Mouse (Mus musculus) MEL (cell line): ENCODE results near the gene Fgd3.
A peak's percentile ranks its signal among the peaks of the same experiment; 100 is the strongest.

Experiments
- CTCF ChIP-seq, 3 experiments: IDR thresholded peaks in 2 of 3; conservative IDR thresholded peaks in 1 of 3; 2 replicates each; pipeline ENCODE4 v1.5.1; 2011 to 2012; ENCODE audit warnings: low read length in 3 of 3, low read depth in 2 of 3, mild to moderate bottlenecking in 2 of 3, improper control_type of control experiment in 1 of 3, inconsistent platforms in 1 of 3, mixed read lengths in 1 of 3, moderate library complexity in 1 of 3; ENCODE audit not compliant: control insufficient read depth in 1 of 3, insufficient read depth in 1 of 3, poor library complexity in 1 of 3, severe bottlenecking in 1 of 3
- EP300 ChIP-seq, 2 experiments: IDR thresholded peaks; 2 replicates each; pipeline ENCODE4 v1.6.1; 2011; ENCODE audit warnings: improper control_type of control experiment in 2 of 2, low read length in 2 of 2, low read depth in 1 of 2, mild to moderate bottlenecking in 1 of 2
- MAX ChIP-seq: IDR thresholded peaks from 2 replicates; pipeline ENCODE4 v1.6.1; 2011; ENCODE audit warnings: low read length, improper control_type of control experiment
- POLR2A ChIP-seq, 2 experiments: IDR thresholded peaks; 2 replicates each; pipeline ENCODE4 v1.6.1; 2011 to 2012; ENCODE audit warnings: low read length in 2 of 2, mild to moderate bottlenecking in 2 of 2, control low read depth in 1 of 2, improper control_type of control experiment in 1 of 2, low read depth in 1 of 2, moderate library complexity in 1 of 2; ENCODE audit not compliant: control insufficient read depth in 1 of 2, insufficient read depth in 1 of 2, poor library complexity in 1 of 2
- USF1 ChIP-seq: IDR thresholded peaks from 2 replicates; pipeline ENCODE4 v1.6.1; 2014; ENCODE audit warnings: low read depth, mild to moderate bottlenecking, inconsistent platforms, low read length, improper control_type of control experiment, moderate library complexity

- TF ChIP-seq POLR2A (IDR thresholded peaks at IDR 0.05; ENCODE audit: control insufficient read depth in 1 of 2, insufficient read depth in 1 of 2, low read depth in 1 of 2, low read length in 2 of 2, poor library complexity in 1 of 2) = no peak
- TF ChIP-seq USF1 = no peak
- no peak for TF ChIP-seq EP300 (IDR thresholded peaks at IDR 0.05; ENCODE audit: low read depth in 1 of 2, low read length in 2 of 2)
- no peak for TF ChIP-seq MAX
- peak; percentile 32 to 57 (median 43) for TF ChIP-seq CTCF (IDR thresholded peaks at IDR 0.05 in 2 of 3, conservative IDR thresholded peaks at IDR 0.05 in 1 of 3; ENCODE audit: control insufficient read depth in 1 of 3, insufficient read depth in 1 of 3, low read depth in 2 of 3, low read length in 3 of 3, poor library complexity in 1 of 3, severe bottlenecking in 1 of 3)
Observed at GRCm38 (mm10) chr13:49338893-49339546, 18.9 kb upstream of the Fgd3 start.
